Mouse (Mus musculus) forebrain, postnatal 0 days (tissue): ENCODE results near the gene Ryr1. TPM values are rescaled to one million over a fixed set of nuclear protein-coding genes. Genes with fewer than 3 reads are reported as not detected.

Experiments
- ATAC-seq: fragments of 200-750 bp; cut with Nextera tagmentation; 2 replicates; pipeline ENCODE4 v1.8.0; 2017; ENCODE audit warnings: mild to moderate bottlenecking, moderate library complexity
- DNase-seq: peaks from one replicate; pipeline ENCODE4 v3.0.0-alpha.2; 2015
- H3K27ac ChIP-seq: fragments of 300-500 bp; sonication (generic); 2 replicates; pipeline ENCODE4 v1.5.1; 2014; ENCODE audit warnings: low read depth, mild to moderate bottlenecking, antibody characterized with exemption, low read length, moderate library complexity, mixed read lengths
- H3K27me3 ChIP-seq: fragments of 300-500 bp; sonication (generic); 2 replicates; pipeline ENCODE4 v1.6.1; 2014; ENCODE audit warnings: mild to moderate bottlenecking, low read length, mixed read lengths; ENCODE audit not compliant: insufficient read depth
- H3K36me3 ChIP-seq: fragments of 300-500 bp; sonication (generic); 2 replicates; pipeline ENCODE4 v1.6.1; 2014; ENCODE audit warnings: mild to moderate bottlenecking, moderate library complexity; ENCODE audit not compliant: insufficient read depth
- H3K4me1 ChIP-seq: fragments of 300-500 bp; sonication (generic); 2 replicates; pipeline ENCODE4 v1.6.1; 2014; ENCODE audit warnings: antibody characterized with exemption; ENCODE audit not compliant: insufficient read depth
- H3K4me2 ChIP-seq: fragments of 300-500 bp; sonication (generic); 2 replicates; pipeline ENCODE4 v1.6.1; 2014; ENCODE audit warnings: low read depth, mild to moderate bottlenecking, moderate library complexity
- H3K4me3 ChIP-seq: fragments of 300-500 bp; sonication (generic); 2 replicates; pipeline ENCODE4 v1.5.1; 2014; ENCODE audit warnings: low read depth, low read length, mixed read lengths
- H3K9ac ChIP-seq: fragments of 300-500 bp; sonication (generic); 2 replicates; pipeline ENCODE4 v1.6.1; 2014; ENCODE audit warnings: mild to moderate bottlenecking
- H3K9me3 ChIP-seq: fragments of 300-500 bp; sonication (generic); 2 replicates; pipeline ENCODE4 v1.6.1; 2016; ENCODE audit warnings: low read length
- CTCF ChIP-seq: sonication (generic); IDR thresholded peaks from 2 replicates; pipeline ENCODE4 v1.5.1; 2016; ENCODE audit warnings: antibody characterized with exemption, control low read depth, low read depth
- WGBS: fragments of 180-500 bp; shearing (Covaris S2); extraction: QIAGEN DNeasy Blood & Tissue Kit; methylation state at CpG from one replicate; pipeline ENCODE4 v1.1.7; 2014; 5-methylcytosine and 5-hydroxymethylcytosine counted together
- polyA plus RNA-seq: library from polyadenylated mRNA; unstranded; fragments of >200 nt; fragmentation: Nextera tagmentation; extraction: Ambion mirVana; gene quantifications from 2 replicates; pipeline ENCODE4 v1.2.1, GENCODE M21; 2015
- total RNA-seq: library from RNA; depleted of rRNA; stranded (reverse); fragments of >200 nt; gene quantifications from 2 replicates; pipeline ENCODE4 v1.2.3, GENCODE M21; 2014

Gene Ryr1
- total and polyA plus RNA-seq, 2 experiments from 2014 or later: 4.6 to 8.8 TPM

GRCm38 (mm10) chr7:29108992-29109955, 15.7 kb downstream of the Ryr1 start:
- 31% methylated on average over 38 of the region's 38 CpGs for WGBS
- H3K4me3 ChIP-seq: no peak overlapping the region
- TF ChIP-seq CTCF: no peak
- ATAC-seq (0 out of 2 replicates have a peak, but pooled peaks have one; percentile 34), DNase-seq (no peak)
- peaks cover 3% of the 10 kb centered on the region for H3K4me1 ChIP-seq
- no peaks in the 10 kb centered on the region for H3K9me3 ChIP-seq
- H3K27ac ChIP-seq: no peak overlapping the region
- H3K9ac ChIP-seq: no peak overlapping the region
- H3K36me3 ChIP-seq: no peaks in the 10 kb centered on the region
- H3K4me2 ChIP-seq: peak overlapping the region; percentile 35
- H3K27me3 ChIP-seq: no peaks in the 10 kb centered on the region

- Histone ChIP-seq H3K9me3 (no peaks in the 10 kb centered on the region), H3K9ac (no peak overlapping the region), H3K36me3 (no peaks in the 10 kb centered on the region), H3K4me1 (no peaks in the 10 kb centered on the region), H3K4me3 (no peak overlapping the region), H3K4me2 (no peak overlapping the region), H3K27me3 (no peaks in the 10 kb centered on the region), H3K27ac (no peak overlapping the region)
- DNase-seq: no peak
- no peak for ATAC-seq
- 92% methylated on average over 12 of the region's 12 CpGs for WGBS
- TF ChIP-seq CTCF: no peak
These were observed 23.5 kb downstream of the Ryr1 start for GRCm38 (mm10) chr7:29101286-29102017.

GRCm38 (mm10) chr7:29097131-29097530, 27.8 kb downstream of the Ryr1 start:
- no peaks in the 10 kb centered on the region for H3K36me3 ChIP-seq
- H3K9me3 ChIP-seq: no peaks in the 10 kb centered on the region
- no peaks in the 10 kb centered on the region for H3K4me1 ChIP-seq
- DNase-seq (no peak), ATAC-seq (no peak)
- H3K9ac ChIP-seq: no peak overlapping the region
- no peaks in the 10 kb centered on the region for H3K27me3 ChIP-seq
- 80% methylated on average over 16 of the region's 16 CpGs for whole genome bisulfite sequencing
- no peak for TF ChIP-seq CTCF
- no peak overlapping the region for H3K4me3 ChIP-seq
- H3K27ac ChIP-seq: no peak overlapping the region
- no peak overlapping the region for H3K4me2 ChIP-seq

GRCm38 (mm10) chr7:29088817-29089216, 36.2 kb downstream of the Ryr1 start:
- no peak overlapping the region for H3K27ac ChIP-seq
- H3K4me1 ChIP-seq: no peaks in the 10 kb centered on the region
- H3K36me3 ChIP-seq: no peaks in the 10 kb centered on the region
- no peaks in the 10 kb centered on the region for H3K27me3 ChIP-seq
- H3K4me2 ChIP-seq: no peak overlapping the region
- no peaks in the 10 kb centered on the region for H3K9me3 ChIP-seq
- ATAC-seq (peak; percentile 32; the same call in 1 of the 2 replicates), DNase-seq (peak; percentile 24)
- 64% methylated on average over 6 of the region's 6 CpGs for WGBS
- no peak for TF ChIP-seq CTCF
- H3K9ac ChIP-seq: no peak overlapping the region
- no peak overlapping the region for H3K4me3 ChIP-seq

GRCm38 (mm10) chr7:29086902-29087301, 38.1 kb downstream of the Ryr1 start:
- ATAC-seq (no peak), DNase-seq (no peak)
- Histone ChIP-seq H3K9ac (no peak overlapping the region), H3K4me1 (no peaks in the 10 kb centered on the region), H3K9me3 (no peaks in the 10 kb centered on the region), H3K4me2 (no peak overlapping the region), H3K4me3 (no peak overlapping the region), H3K27me3 (no peaks in the 10 kb centered on the region), H3K27ac (no peak overlapping the region), H3K36me3 (no peaks in the 10 kb centered on the region)
- no peak for TF ChIP-seq CTCF
- 95% methylated on average over 10 of the region's 10 CpGs for WGBS

- Histone ChIP-seq H3K4me3 (no peak overlapping the region), H3K9me3 (no peaks in the 10 kb centered on the region), H3K4me2 (no peak overlapping the region), H3K36me3 (no peaks in the 10 kb centered on the region), H3K9ac (no peak overlapping the region), H3K27ac (no peak overlapping the region), H3K27me3 (no peaks in the 10 kb centered on the region), H3K4me1 (no peaks in the 10 kb centered on the region)
- no peak for ATAC-seq
- no peak for DNase-seq
- TF ChIP-seq CTCF: no peak
- WGBS: 93% methylated on average over 30 of the region's 30 CpGs
These were observed 39.0 kb downstream of the Ryr1 start for GRCm38 (mm10) chr7:29085981-29086380.

GRCm38 (mm10) chr7:29084411-29084810, 40.6 kb downstream of the Ryr1 start:
- ATAC-seq (no peak), DNase-seq (no peak)
- Histone ChIP-seq H3K4me1 (no peaks in the 10 kb centered on the region), H3K36me3 (no peaks in the 10 kb centered on the region), H3K27ac (no peak overlapping the region), H3K27me3 (no peaks in the 10 kb centered on the region), H3K4me3 (no peak overlapping the region), H3K9me3 (no peaks in the 10 kb centered on the region), H3K4me2 (no peak overlapping the region), H3K9ac (no peak overlapping the region)
- 87% methylated on average over 3 of the region's 3 CpGs for WGBS
- TF ChIP-seq CTCF: no peak
